In genomic region chr4:70601301-70601700, GRCm38 (mm10) we compare ENCODE assay signal across 10 mouse cellular contexts.
DNase-seq lines count a peak whose midpoint lies in the region; ATAC-seq and TF ChIP-seq lines count a peak whose summit lies in the region.
"Had no signal": no experiment of that assay in that cellular context is flagged by ENCODE, and none has a peak within 500 bp of the region (broad histone marks: within the 10 kb centered on the region; RNA-seq: fewer than 3 reads in every experiment).

No protein-coding gene starts in this region.

- no peak overlapping the region for H3K4me3 ChIP-seq in bone marrow, adult 2 months (replicated peaks; ENCODE audit: control insufficient read depth, low read depth, low read length)
- H3K4me3 ChIP-seq in liver, embryonic 16.5 days (ENCODE audit: low read depth, low read length) = no peak overlapping the region
- H3K4me3 ChIP-seq: embryonic facial prominence, embryonic 15.5 days; liver, embryonic 13.5 days had no signal

- TF ChIP-seq POLR2A in bone marrow, adult 2 months (IDR thresholded peaks at IDR 0.05; ENCODE audit: borderline replicate concordance, control insufficient read depth, low read depth, low read length) = no peak

- peak; percentile 72 for ATAC-seq in CD4-positive, CD25-positive, alpha-beta regulatory T cell, adult 4 months
- peak; percentile 95 for ATAC-seq in granulocyte monocyte progenitor cell, adult 5-6 weeks (replicated peaks; ENCODE audit: poor library complexity, severe bottlenecking)
- ATAC-seq in liver, embryonic 16.5 days (ENCODE audit: low read depth) = 0 out of 2 replicates have a peak, but pooled peaks have one; percentile 19

- 2% methylated on average over 4 of the region's 4 CpGs for WGBS in bone marrow, adult 2 months
- WGBS in liver, embryonic 16.5 days (ENCODE audit: insufficient replicate concordance) = 2% methylated on average over 4 of the region's 4 CpGs

- peak; percentile 22; the same call in 1 of the 2 replicates for TF ChIP-seq CTCF in bone marrow, adult 2 months (IDR thresholded peaks at IDR 0.05; ENCODE audit: control insufficient read depth, insufficient read depth, low read length)

- H3K9ac ChIP-seq in liver, embryonic 16.5 days (ENCODE audit: low read depth, low read length) = no peak overlapping the region
- H3K9ac ChIP-seq: embryonic facial prominence, embryonic 15.5 days; liver, embryonic 13.5 days had no signal

- no peaks in the 10 kb centered on the region for H3K27me3 ChIP-seq in liver, embryonic 16.5 days (ENCODE audit: control insufficient read depth, insufficient read depth, low read depth, low read length)
- H3K27me3 ChIP-seq: embryonic facial prominence, embryonic 15.5 days; liver, embryonic 13.5 days had no signal

- H3K9me3 ChIP-seq in liver, embryonic 16.5 days (replicated peaks; ENCODE audit: control insufficient read depth, low read length) = no peaks in the 10 kb centered on the region
- H3K9me3 ChIP-seq: embryonic facial prominence, embryonic 15.5 days; liver, embryonic 13.5 days had no signal

- H3K36me3 ChIP-seq in liver, embryonic 16.5 days (ENCODE audit: control insufficient read depth, insufficient read depth) = no peaks in the 10 kb centered on the region
- H3K36me3 ChIP-seq: embryonic facial prominence, embryonic 15.5 days; liver, embryonic 13.5 days had no signal

- H3K27ac ChIP-seq in bone marrow, adult 2 months (ENCODE audit: control insufficient read depth, insufficient read depth, low read depth, low read length, poor library complexity) = no peak overlapping the region
- H3K27ac ChIP-seq in liver, embryonic 16.5 days (ENCODE audit: low read length) = no peak overlapping the region
- H3K27ac ChIP-seq: embryonic facial prominence, embryonic 15.5 days; liver, embryonic 13.5 days had no signal

- peak; percentile 49 for DNase-seq in layer of hippocampus, adult 11-12 months (ENCODE audit: low spot score)
- no peak for DNase-seq in layer of hippocampus, adult 9-10 months (ENCODE audit: low spot score)
- DNase-seq in retina, embryonic 14.5 days (ENCODE audit: low spot score) = peak; percentile 75
- no peak for DNase-seq in ovary, adult 18-20 months (ENCODE audit: low spot score)
- DNase-seq: liver, embryonic 13.5 days had no signal

- H3K4me1 ChIP-seq in bone marrow, adult 2 months (ENCODE audit: control insufficient read depth, insufficient read depth, low read length) = no peaks in the 10 kb centered on the region
- H3K4me1 ChIP-seq in liver, embryonic 16.5 days (ENCODE audit: control insufficient read depth, low read depth, low read length) = no peaks in the 10 kb centered on the region
- H3K4me1 ChIP-seq: embryonic facial prominence, embryonic 15.5 days; liver, embryonic 13.5 days had no signal

- H3K4me2 ChIP-seq in liver, embryonic 16.5 days (ENCODE audit: low read depth, low read length) = no peak overlapping the region
- H3K4me2 ChIP-seq: embryonic facial prominence, embryonic 15.5 days; liver, embryonic 13.5 days had no signal

Comparison
In these comparisons a context has a peak if more than half of its experiments do, and no peak if none do; other contexts are left out.
1. DNase-seq: peak in layer of hippocampus, adult 11-12 months (single experiment) and retina, embryonic 14.5 days (single experiment); none in layer of hippocampus, adult 9-10 months (single experiment) and ovary, adult 18-20 months (single experiment).
2. ATAC-seq: peak in every context shown above with its lines; median percentile 95 in granulocyte monocyte progenitor cell, adult 5-6 weeks; 72 in CD4-positive, CD25-positive, alpha-beta regulatory T cell, adult 4 months; 19 in liver, embryonic 16.5 days.